Mouse (Mus musculus) brown adipose tissue, adult 24 weeks (tissue): ENCODE results near the gene Slc8a3. TPM values are rescaled to one million over a fixed set of nuclear protein-coding genes. Genes with fewer than 3 reads are reported as not detected.

Source experiments
- H3K27ac ChIP-seq: fragments of 200-500 bp; replicated peaks from 2 replicates; pipeline ENCODE4 v1.5.1; 2012; ENCODE audit warnings: low read depth, mild to moderate bottlenecking, low read length
- H3K4me1 ChIP-seq: fragments of 200-500 bp; 2 replicates; pipeline ENCODE4 v1.6.1; 2012; ENCODE audit warnings: low read length, mixed read lengths; ENCODE audit not compliant: control insufficient read depth, insufficient read depth, insufficient read length
- H3K4me3 ChIP-seq: fragments of 200-500 bp; 2 replicates; pipeline ENCODE4 v1.5.1; 2012; ENCODE audit warnings: low read depth, mild to moderate bottlenecking, low read length, moderate library complexity; ENCODE audit not compliant: insufficient read depth
- polyA plus RNA-seq: library from polyadenylated mRNA; stranded (reverse); fragments of >200 nt; gene quantifications from 2 replicates; pipeline ENCODE4 v1.2.4, GENCODE M21; 2012; ENCODE audit not compliant: missing spikeins, insufficient read depth, insufficient read length

Gene Slc8a3
- polyA plus RNA-seq, 1 experiment, result 0.20 TPM

GRCm38 (mm10) chr12:81269246-81269645, 63.7 kb downstream of the Slc8a3 start:
- Histone ChIP-seq H3K4me1 (no peaks in the 10 kb centered on the region), H3K27ac (no peak overlapping the region), H3K4me3 (no peak overlapping the region)

- no peak overlapping the region for H3K27ac ChIP-seq
- H3K4me3 ChIP-seq, result no peak overlapping the region
Measured at GRCm38 (mm10) chr12:81262821-81263220, 70.2 kb downstream of the Slc8a3 start.

GRCm38 (mm10) chr12:81258215-81258614, 74.8 kb downstream of the Slc8a3 start:
- Histone ChIP-seq H3K4me1 (no peaks in the 10 kb centered on the region), H3K4me3 (no peak overlapping the region), H3K27ac (no peak overlapping the region)

More at GRCm38 (mm10) chr12:81262821-81263220, 70.2 kb downstream of the Slc8a3 start:
- no peaks in the 10 kb centered on the region for H3K4me1 ChIP-seq

- H3K4me1 ChIP-seq, result no peaks in the 10 kb centered on the region
- H3K4me3 ChIP-seq, result no peak overlapping the region
- H3K27ac ChIP-seq, result no peak overlapping the region
Measured at GRCm38 (mm10) chr12:81245411-81245810, 87.6 kb downstream of the Slc8a3 start.

GRCm38 (mm10) chr12:81244954-81245353, 88.0 kb downstream of the Slc8a3 start:
- Histone ChIP-seq H3K27ac (no peak overlapping the region), H3K4me1 (no peaks in the 10 kb centered on the region), H3K4me3 (no peak overlapping the region)

- Histone ChIP-seq H3K4me3 (no peak overlapping the region), H3K27ac (no peak overlapping the region), H3K4me1 (no peaks in the 10 kb centered on the region)
Measured at GRCm38 (mm10) chr12:81244492-81244891, 88.5 kb downstream of the Slc8a3 start.

- Histone ChIP-seq H3K4me3 (no peak overlapping the region), H3K27ac (no peak overlapping the region), H3K4me1 (no peaks in the 10 kb centered on the region)
Measured at GRCm38 (mm10) chr12:81241676-81242075, 91.3 kb downstream of the Slc8a3 start.

- no peak overlapping the region for H3K27ac ChIP-seq
- no peak overlapping the region for H3K4me3 ChIP-seq
- H3K4me1 ChIP-seq, result no peaks in the 10 kb centered on the region
Measured at GRCm38 (mm10) chr12:81241096-81241495, 91.9 kb downstream of the Slc8a3 start.

GRCm38 (mm10) chr12:81237158-81237557, 95.8 kb downstream of the Slc8a3 start:
- H3K27ac ChIP-seq, result no peak overlapping the region
- no peaks in the 10 kb centered on the region for H3K4me1 ChIP-seq
- no peak overlapping the region for H3K4me3 ChIP-seq

GRCm38 (mm10) chr12:81235456-81236330, 97.3 kb downstream of the Slc8a3 start:
- Histone ChIP-seq H3K4me1 (no peaks in the 10 kb centered on the region), H3K4me3 (no peak overlapping the region), H3K27ac (no peak overlapping the region)

GRCm38 (mm10) chr12:81233746-81234380, 99.1 kb downstream of the Slc8a3 start:
- Histone ChIP-seq H3K4me3 (no peak overlapping the region), H3K4me1 (no peaks in the 10 kb centered on the region), H3K27ac (no peak overlapping the region)

- H3K4me3 ChIP-seq, result no peak overlapping the region
- no peaks in the 10 kb centered on the region for H3K4me1 ChIP-seq
- no peak overlapping the region for H3K27ac ChIP-seq
Measured at GRCm38 (mm10) chr12:81227767-81228460, 105.1 kb downstream of the Slc8a3 start.

GRCm38 (mm10) chr12:81226590-81226989, 106.4 kb downstream of the Slc8a3 start:
- H3K4me1 ChIP-seq, result no peaks in the 10 kb centered on the region
- H3K4me3 ChIP-seq, result no peak overlapping the region
- H3K27ac ChIP-seq, result no peak overlapping the region

GRCm38 (mm10) chr12:81225966-81226577, 106.9 kb downstream of the Slc8a3 start:
- Histone ChIP-seq H3K4me1 (no peaks in the 10 kb centered on the region), H3K27ac (no peak overlapping the region), H3K4me3 (no peak overlapping the region)

GRCm38 (mm10) chr12:81224843-81225242, 108.1 kb downstream of the Slc8a3 start:
- Histone ChIP-seq H3K27ac (no peak overlapping the region), H3K4me1 (no peaks in the 10 kb centered on the region), H3K4me3 (no peak overlapping the region)
